Mouse (Mus musculus) kidney, adult 2 months (tissue): ENCODE data around the gene Iqck.
A peak's percentile ranks its signal among the peaks of the same experiment; 100 is the strongest.

Experiments
- CTCF ChIP-seq: fragments of 200-500 bp; conservative IDR thresholded peaks from 2 replicates; pipeline ENCODE4 v1.5.1; 2011; ENCODE audit warnings: low read depth, mild to moderate bottlenecking, control low read depth, low read length, moderate library complexity, mixed read lengths; ENCODE audit not compliant: insufficient read depth, insufficient read length
- POLR2A ChIP-seq: fragments of 200-500 bp; IDR thresholded peaks from one replicate; pipeline ENCODE4 v1.6.1; 2011; ENCODE audit warnings: low read depth, low read length, control low read depth

DNA sequence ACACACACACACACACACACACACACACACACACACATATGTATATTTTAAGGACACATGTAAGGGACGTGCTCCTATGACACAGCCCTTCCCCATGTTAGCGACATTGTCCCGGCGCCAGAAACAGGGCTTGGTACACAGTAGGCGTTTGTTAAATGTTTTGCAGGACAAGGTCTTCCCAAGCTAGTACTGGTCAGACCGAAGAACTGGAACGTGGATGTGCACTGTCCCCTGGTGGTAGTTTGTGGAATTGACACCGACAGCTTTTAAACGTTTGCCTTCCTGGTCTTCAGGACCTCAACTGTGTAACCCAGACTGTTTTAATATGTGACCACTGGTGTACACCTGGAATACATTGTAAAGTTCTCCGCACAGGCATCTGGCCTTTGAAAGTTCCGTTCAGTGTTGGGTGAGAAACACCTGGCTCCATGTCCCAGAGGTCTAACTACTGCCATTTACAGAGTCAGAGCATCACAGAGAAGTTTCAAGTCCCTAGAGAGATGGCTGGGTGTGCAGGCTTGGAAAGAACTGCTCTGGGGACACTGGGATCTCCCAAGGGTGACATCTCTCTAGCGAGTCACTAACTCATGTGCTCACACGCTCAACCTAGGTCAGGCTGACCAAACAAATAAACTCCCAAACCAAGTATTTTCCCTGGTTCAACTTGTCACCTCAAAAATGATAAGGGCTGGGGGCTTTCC is 140.7 kb downstream of the Iqck start:
- peak; percentile 98 for TF ChIP-seq CTCF
- TF ChIP-seq POLR2A = no peak
